Mouse (Mus musculus) CH12.LX (cell line): ENCODE data around the gene Cldn16. TPM values are rescaled to one million over a fixed set of nuclear protein-coding genes. Genes with fewer than 3 reads are reported as not detected.

Source experiments
- DNase-seq: peaks from one replicate; pipeline ENCODE4 v3.0.0-alpha.2; 2013; ENCODE audit errors: extremely low read depth
- H3K27ac ChIP-seq: 2 replicates; pipeline ENCODE4 v1.5.1; 2012; ENCODE audit warnings: low read depth, mild to moderate bottlenecking, control low read depth, moderate library complexity; ENCODE audit not compliant: insufficient read depth
- H3K27me3 ChIP-seq: replicated peaks from 2 replicates; pipeline ENCODE3; 2012; ENCODE audit warnings: inconsistent platforms
- H3K36me3 ChIP-seq, 2 experiments: replicated peaks in 1 of 2; 2 replicates each; pipeline versions ENCODE3 to v1.6.1; 2012; ENCODE audit warnings: inconsistent platforms in 1 of 2, low read length in 1 of 2, mild to moderate bottlenecking in 1 of 2, mixed read lengths in 1 of 2, moderate library complexity in 1 of 2; ENCODE audit not compliant: control insufficient read depth in 1 of 2, insufficient read depth in 1 of 2
- H3K4me1 ChIP-seq, 2 experiments: 2 replicates each; pipeline ENCODE4 v1.6.1; 2012; ENCODE audit warnings: inconsistent platforms in 1 of 2, moderate library complexity in 1 of 2; ENCODE audit not compliant: insufficient read depth in 2 of 2, control insufficient read depth in 1 of 2
- H3K4me2 ChIP-seq: 2 replicates; pipeline ENCODE4 v1.6.1; 2012; ENCODE audit warnings: low read depth, mild to moderate bottlenecking, control low read depth; ENCODE audit not compliant: poor library complexity, insufficient read depth, severe bottlenecking
- H3K4me3 ChIP-seq, 3 experiments: fragments of 150-350 bp in 1 of 3; sonication (generic) in 1 of 3; replicated peaks in 1 of 3; 2 replicates each; pipeline versions ENCODE3 to v1.5.1; 2011 to 2012; ENCODE audit warnings: low read depth in 2 of 3, low read length in 2 of 3, mild to moderate bottlenecking in 2 of 3, moderate library complexity in 2 of 3, control low read depth in 1 of 3, improper control_type of control experiment in 1 of 3, inconsistent platforms in 1 of 3, mixed read lengths in 1 of 3; ENCODE audit not compliant: poor library complexity in 1 of 3
- H3K79me2 ChIP-seq: replicated peaks from 2 replicates; pipeline ENCODE4 v1.6.1; 2012; ENCODE audit warnings: mild to moderate bottlenecking, moderate library complexity; ENCODE audit not compliant: control insufficient read depth, poor library complexity, insufficient read depth, severe bottlenecking; ENCODE audit errors: extremely low read depth
- H3K9ac ChIP-seq: 2 replicates; pipeline ENCODE4 v1.6.1; 2012; ENCODE audit warnings: low read depth, mild to moderate bottlenecking, control low read depth, moderate library complexity; ENCODE audit not compliant: insufficient read depth
- H3K9me3 ChIP-seq: replicated peaks from 2 replicates; pipeline ENCODE3; 2012; ENCODE audit warnings: low read length, inconsistent platforms, mixed read lengths
- BHLHE40 ChIP-seq: IDR thresholded peaks from 2 replicates; pipeline ENCODE4 v1.6.1; 2011; ENCODE audit warnings: mild to moderate bottlenecking, low read depth, low read length, improper control_type of control experiment
- CHD1 ChIP-seq: IDR thresholded peaks from 2 replicates; pipeline ENCODE4 v1.6.1; 2012; ENCODE audit warnings: low read depth, low read length, improper control_type of control experiment, inconsistent platforms
- CHD2 ChIP-seq: IDR thresholded peaks from 2 replicates; pipeline ENCODE4 v1.6.1; 2011; ENCODE audit warnings: low read length, improper control_type of control experiment
- CTCF ChIP-seq, 2 experiments: IDR thresholded peaks in 1 of 2; conservative IDR thresholded peaks in 1 of 2; 2 replicates each; pipeline ENCODE4 v1.5.1; 2011 to 2012; ENCODE audit warnings: low read depth in 2 of 2, low read length in 2 of 2, improper control_type of control experiment in 1 of 2, inconsistent platforms in 1 of 2, mild to moderate bottlenecking in 1 of 2, moderate library complexity in 1 of 2
- E2F4 ChIP-seq: IDR thresholded peaks from 2 replicates; pipeline ENCODE4 v1.6.1; 2011; ENCODE audit warnings: low read depth, low read length, improper control_type of control experiment; ENCODE audit not compliant: insufficient replicate concordance
- EP300 ChIP-seq: IDR thresholded peaks from 2 replicates; pipeline ENCODE4 v1.6.1; 2011; ENCODE audit warnings: low read length, improper control_type of control experiment
- ETS1 ChIP-seq: conservative IDR thresholded peaks from 2 replicates; pipeline ENCODE4 v1.6.1; 2012; ENCODE audit warnings: low read depth, mild to moderate bottlenecking, inconsistent platforms, low read length, improper control_type of control experiment, moderate library complexity
- GABPA ChIP-seq: IDR thresholded peaks from 2 replicates; pipeline ENCODE4 v1.6.1; 2012; ENCODE audit warnings: low read depth, low read length, improper control_type of control experiment, inconsistent platforms; ENCODE audit not compliant: insufficient replicate concordance
- HCFC1 ChIP-seq: IDR thresholded peaks from 2 replicates; pipeline ENCODE4 v1.6.1; 2012; ENCODE audit warnings: low read depth, mild to moderate bottlenecking, inconsistent platforms, low read length, improper control_type of control experiment
- IRF4 ChIP-seq: IDR thresholded peaks from 2 replicates; pipeline ENCODE4 v1.6.1; 2014; ENCODE audit warnings: low read depth, mild to moderate bottlenecking, inconsistent platforms, low read length, improper control_type of control experiment
- JUN ChIP-seq: IDR thresholded peaks from 2 replicates; pipeline ENCODE4 v1.6.1; 2011; ENCODE audit warnings: low read depth, mild to moderate bottlenecking, low read length, improper control_type of control experiment, moderate library complexity; ENCODE audit not compliant: insufficient read depth
- JUND ChIP-seq: conservative IDR thresholded peaks from 2 replicates; pipeline ENCODE4 v1.6.1; 2011; ENCODE audit warnings: low read depth, low read length, improper control_type of control experiment
- KAT2A ChIP-seq: IDR thresholded peaks from 2 replicates; pipeline ENCODE4 v1.6.1; 2012; ENCODE audit warnings: low read length, improper control_type of control experiment, inconsistent platforms; ENCODE audit not compliant: insufficient replicate concordance
- MAFK ChIP-seq: IDR thresholded peaks from 2 replicates; pipeline ENCODE4 v1.6.1; 2011; ENCODE audit warnings: low read length, improper control_type of control experiment; ENCODE audit not compliant: insufficient replicate concordance
- MAX ChIP-seq: IDR thresholded peaks from 2 replicates; pipeline ENCODE4 v1.6.1; 2011; ENCODE audit warnings: low read length, improper control_type of control experiment
- MAZ ChIP-seq: IDR thresholded peaks from 2 replicates; pipeline ENCODE4 v1.6.1; 2012; ENCODE audit warnings: low read depth, mild to moderate bottlenecking, inconsistent platforms, low read length, improper control_type of control experiment, moderate library complexity
- MEF2A ChIP-seq: IDR thresholded peaks from 2 replicates; pipeline ENCODE4 v1.6.1; 2014; ENCODE audit warnings: low read depth, mild to moderate bottlenecking, inconsistent platforms, low read length, improper control_type of control experiment, borderline replicate concordance
- MXI1 ChIP-seq: IDR thresholded peaks from 2 replicates; pipeline ENCODE4 v1.6.1; 2011; ENCODE audit warnings: mild to moderate bottlenecking, low read depth, low read length, improper control_type of control experiment
- MYC ChIP-seq: IDR thresholded peaks from 2 replicates; pipeline ENCODE4 v1.6.1; 2011; ENCODE audit warnings: low read depth, mild to moderate bottlenecking, improper control_type of control experiment, low read length
- NRF1 ChIP-seq: IDR thresholded peaks from 2 replicates; pipeline ENCODE4 v1.6.1; 2014; ENCODE audit warnings: low read depth, mild to moderate bottlenecking, inconsistent platforms, low read length, improper control_type of control experiment, moderate library complexity
- POLR2A ChIP-seq: IDR thresholded peaks from 2 replicates; pipeline ENCODE4 v1.6.1; 2011; ENCODE audit warnings: low read depth, mild to moderate bottlenecking, improper control_type of control experiment, low read length
- RAD21 ChIP-seq: IDR thresholded peaks from 2 replicates; pipeline ENCODE4 v1.6.1; 2011; ENCODE audit warnings: low read depth, mild to moderate bottlenecking, low read length, improper control_type of control experiment, moderate library complexity
- RCOR1 ChIP-seq: conservative IDR thresholded peaks from 2 replicates; pipeline ENCODE4 v1.6.1; 2012; ENCODE audit warnings: low read depth, mild to moderate bottlenecking, inconsistent platforms, low read length, improper control_type of control experiment
- SIN3A ChIP-seq: IDR thresholded peaks from 2 replicates; pipeline ENCODE4 v1.6.1; 2012; ENCODE audit warnings: low read length, improper control_type of control experiment, inconsistent platforms
- SMC3 ChIP-seq: IDR thresholded peaks from 2 replicates; pipeline ENCODE4 v1.6.1; 2011; ENCODE audit warnings: low read depth, low read length, improper control_type of control experiment
- TBP ChIP-seq: conservative IDR thresholded peaks from 2 replicates; pipeline ENCODE4 v1.6.1; 2011; ENCODE audit warnings: low read depth, low read length, improper control_type of control experiment
- TCF12 ChIP-seq: IDR thresholded peaks from 2 replicates; pipeline ENCODE4 v1.6.1; 2014; ENCODE audit warnings: low read depth, mild to moderate bottlenecking, inconsistent platforms, low read length, improper control_type of control experiment
- UBTF ChIP-seq: IDR thresholded peaks from 2 replicates; pipeline ENCODE4 v1.6.1; 2012; ENCODE audit warnings: low read depth, mild to moderate bottlenecking, inconsistent platforms, low read length, improper control_type of control experiment, moderate library complexity
- USF1 ChIP-seq: IDR thresholded peaks from 2 replicates; pipeline ENCODE4 v1.6.1; 2014; ENCODE audit warnings: low read depth, mild to moderate bottlenecking, inconsistent platforms, low read length, improper control_type of control experiment
- ZC3H11A ChIP-seq: IDR thresholded peaks from 2 replicates; pipeline ENCODE4 v1.6.1; 2012; ENCODE audit warnings: low read depth, mild to moderate bottlenecking, inconsistent platforms, low read length, improper control_type of control experiment
- ZKSCAN1 ChIP-seq: IDR thresholded peaks from 2 replicates; pipeline ENCODE4 v1.6.1; 2012; ENCODE audit warnings: low read depth, inconsistent platforms, low read length, improper control_type of control experiment, borderline replicate concordance
- ZNF384 ChIP-seq: IDR thresholded peaks from 2 replicates; pipeline ENCODE4 v1.6.1; 2012; ENCODE audit warnings: low read depth, low read length, improper control_type of control experiment, inconsistent platforms
- dilution Hi-C: fragments of 300-500 bp; cut with MboI; formaldehyde crosslinking; loops from 2 replicates; pipeline ENCODE4 v1.14.3; 2020; ENCODE audit warnings: low sequenced_read_pairs; ENCODE audit not compliant: extremely low pct_unique_long_range_greater_than_20kb, extremely low pct_ligation_motif_present
- in situ Hi-C: fragments of 300-500 bp; cut with MboI; formaldehyde crosslinking; loops from 3 replicates; pipeline ENCODE4 v1.14.3; 2019; ENCODE audit warnings: low sequenced_read_pairs, low pct_ligation_motif_present, low pct_unique_long_range_greater_than_20kb, mixed read lengths
- polyA plus RNA-seq: library from polyadenylated mRNA; unstranded; fragments of >175 nt; gene quantifications from 2 replicates; pipeline ENCODE4 v1.2.1, GENCODE M21; 2012; ENCODE audit warnings: low read depth; ENCODE audit not compliant: insufficient read length
- total RNA-seq, 2 experiments: library from RNA; depleted of rRNA; stranded (reverse); fragments of 300-350 nt in 1 of 2; fragments of >200 nt in 1 of 2; gene quantifications; 2 replicates each; pipeline ENCODE4 v1.2.3; 2012 to 2014

The Cldn16 gene
- total and polyA plus RNA-seq, 3 experiments = not detected

DNA sequence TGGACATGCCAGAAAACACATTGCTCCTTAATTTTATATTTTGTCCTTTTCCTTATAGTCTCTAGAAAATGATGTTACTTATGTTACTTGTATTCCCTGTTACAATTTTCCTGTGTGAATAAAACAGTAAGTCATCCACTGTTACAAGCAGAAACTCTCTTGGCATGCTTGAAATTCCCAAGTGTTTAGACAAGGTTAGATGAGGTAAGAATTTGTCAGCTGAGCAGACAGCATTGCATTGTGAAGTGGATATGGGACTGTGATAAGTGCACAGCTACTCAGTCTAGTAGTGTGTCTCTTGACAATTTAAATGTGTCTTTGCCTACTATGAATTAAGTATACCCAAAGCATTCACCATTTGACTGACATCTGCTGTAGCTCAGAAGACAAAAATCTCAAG lies 18.1 kb upstream of the Cldn16 start:
- TF ChIP-seq E2F4 (no peak), BHLHE40 (no peak), RCOR1 (no peak), CHD1 (no peak), MAZ (no peak), KAT2A (no peak), GABPA (no peak), IRF4 (no peak), MYC (no peak)
- H3K36me3 ChIP-seq = no peaks in the 10 kb centered on the region
- in situ Hi-C loops = loop anchor here (5.0 kb wide), 1 partner anchor 193 kb away; no protein-coding TSS in a partner anchor
- no peak overlapping the region for H3K4me3 ChIP-seq
- peaks cover 10 to 36% of the 10 kb centered on the region in 2 experiments for H3K4me1 ChIP-seq
- no peak overlapping the region for H3K27ac ChIP-seq
- H3K9ac ChIP-seq = no peak overlapping the region
- no peak for DNase-seq
- H3K4me2 ChIP-seq = no peak overlapping the region
- no peaks in the 10 kb centered on the region for H3K27me3 ChIP-seq
- no peaks in the 10 kb centered on the region for H3K79me2 ChIP-seq
- dilution Hi-C loops = no loop called here
- H3K9me3 ChIP-seq = no peaks in the 10 kb centered on the region

- H3K79me2 ChIP-seq = no peaks in the 10 kb centered on the region
- H3K27me3 ChIP-seq = no peaks in the 10 kb centered on the region
- peak; percentile 98 for DNase-seq
- peak overlapping the region in 1 of 3 experiments; percentile 46 for H3K4me3 ChIP-seq
- H3K9ac ChIP-seq = peak overlapping the region; percentile 36; the same call in 1 of the 2 replicates
- no peaks in the 10 kb centered on the region for H3K9me3 ChIP-seq
- dilution Hi-C loops = no loop called here
- peaks cover 10 to 36% of the 10 kb centered on the region in 2 experiments for H3K4me1 ChIP-seq
- H3K27ac ChIP-seq = no peak overlapping the region
- H3K36me3 ChIP-seq = no peaks in the 10 kb centered on the region
- in situ Hi-C loops = no loop called here
- TF ChIP-seq CTCF (conservative IDR thresholded peaks at IDR 0.05 in 1 of 2, IDR thresholded peaks at IDR 0.05 in 1 of 2; ENCODE audit: low read depth in 2 of 2, low read length in 2 of 2) (peak; percentile 21 to 96; a peak in 3 of 4 replicates), POLR2A (no peak), NRF1 (no peak), MAZ (no peak), TBP (no peak), UBTF (no peak), MXI1 (no peak), MAFK (peak; percentile 100), JUN (peak; percentile 94), MEF2A (peak; percentile 90), SMC3 (peak; percentile 80), RCOR1 (peak; percentile 84), SIN3A (peak; percentile 89), MYC (peak; percentile 90), E2F4 (0 out of 2 replicates have a peak, but pooled peaks have one; percentile 77), ZC3H11A (0 out of 2 replicates have a peak, but pooled peaks have one; percentile 15), CHD2 (peak; percentile 47; the same call in 1 of the 2 replicates), BHLHE40 (peak; percentile 90), ZKSCAN1 (no peak), ZNF384 (peak; percentile 83), ETS1 (peak; percentile 98), TCF12 (peak; percentile 98), MAX (0 out of 2 replicates have a peak, but pooled peaks have one; percentile 61), EP300 (peak; percentile 98), CHD1 (no peak), USF1 (no peak), JUND (peak; percentile 92), RAD21 (peak; percentile 95), HCFC1 (peak; percentile 41), IRF4 (peak; percentile 90)
- peak overlapping the region; percentile 65 for H3K4me2 ChIP-seq
These were observed 15.3 kb upstream of the Cldn16 start for GRCm38 (mm10) chr16:26447594-26447993.
